Mouse (Mus musculus): ENCODE results near the gene Fcna.

Gene Fcna

GRCm38 (mm10) chr2:25608671-25609070 is 19.2 kb downstream of the Fcna start:
- no peak for DNase-seq (ENCODE audit: extremely low spot score, low read depth, low spot score)

- DNase-seq (ENCODE audit: extremely low spot score, low read depth, low spot score) = peak; percentile 64
Observed at GRCm38 (mm10) chr2:25607761-25608622, 19.8 kb downstream of the Fcna start, which contains the start of gene Rabl6. TSS of gene Rabl6 (minus strand) at chr2:25608521.

- DNase-seq (ENCODE audit: extremely low spot score, low read depth, low spot score) = no peak
Observed at GRCm38 (mm10) chr2:25602526-25602925, 25.3 kb downstream of the Fcna start.

GRCm38 (mm10) chr2:25600037-25600436 is 27.8 kb downstream of the Fcna start:
- no peak for DNase-seq (ENCODE audit: extremely low spot score, low read depth, low spot score)

GRCm38 (mm10) chr2:25598749-25599148 is 29.1 kb downstream of the Fcna start:
- no peak for DNase-seq (ENCODE audit: extremely low spot score, low read depth, low spot score)

GRCm38 (mm10) chr2:25596765-25597510 is 30.9 kb downstream of the Fcna start:
- DNase-seq (ENCODE audit: extremely low spot score, low read depth, low spot score) = no peak

- no peak for DNase-seq (ENCODE audit: extremely low spot score, low read depth, low spot score)
Observed at GRCm38 (mm10) chr2:25591863-25592262, 36.0 kb downstream of the Fcna start.

- DNase-seq (ENCODE audit: extremely low spot score, low read depth, low spot score) = no peak
Observed at GRCm38 (mm10) chr2:25588227-25588907, 39.5 kb downstream of the Fcna start.

- no peak for DNase-seq (ENCODE audit: extremely low spot score, low read depth, low spot score)
Observed at GRCm38 (mm10) chr2:25587290-25587689, 40.5 kb downstream of the Fcna start.

- DNase-seq (ENCODE audit: extremely low spot score, low read depth, low spot score) = no peak
Observed at GRCm38 (mm10) chr2:25585601-25586000, 42.2 kb downstream of the Fcna start.

GRCm38 (mm10) chr2:25584856-25585255 is 43.0 kb downstream of the Fcna start:
- DNase-seq (ENCODE audit: extremely low spot score, low read depth, low spot score) = no peak

GRCm38 (mm10) chr2:25584152-25584551 is 43.7 kb downstream of the Fcna start:
- no peak for DNase-seq (ENCODE audit: extremely low spot score, low read depth, low spot score)

- no peak for DNase-seq (ENCODE audit: extremely low spot score, low read depth, low spot score)
Observed at GRCm38 (mm10) chr2:25583571-25583970, 44.3 kb downstream of the Fcna start.

- DNase-seq (ENCODE audit: extremely low spot score, low read depth, low spot score) = no peak
Observed at GRCm38 (mm10) chr2:25583120-25583481, 44.7 kb downstream of the Fcna start.

GRCm38 (mm10) chr2:25582466-25583119 is 45.2 kb downstream of the Fcna start:
- DNase-seq (ENCODE audit: extremely low spot score, low read depth, low spot score) = no peak

- DNase-seq (ENCODE audit: extremely low spot score, low read depth, low spot score) = no peak
Observed at GRCm38 (mm10) chr2:25581901-25582301, 45.9 kb downstream of the Fcna start.

- no peak for DNase-seq (ENCODE audit: extremely low spot score, low read depth, low spot score)
Observed at GRCm38 (mm10) chr2:25581294-25581864, 46.5 kb downstream of the Fcna start, which contains the start of gene Ajm1. TSS of gene Ajm1 (minus strand) at chr2:25581757.

- no peak for DNase-seq (ENCODE audit: extremely low spot score, low read depth, low spot score)
Observed at GRCm38 (mm10) chr2:25580621-25581101, 47.2 kb downstream of the Fcna start.

- DNase-seq (ENCODE audit: extremely low spot score, low read depth, low spot score) = peak; percentile 28
Observed at GRCm38 (mm10) chr2:25579737-25580460, 47.9 kb downstream of the Fcna start.

All from hindlimb bud, embryonic 11.5 days (tissue).